Mouse (Mus musculus): ENCODE measurements around the gene Olfr533. TPM values are rescaled to one million over a fixed set of nuclear protein-coding genes. Genes with fewer than 3 reads are reported as not detected.
A peak's percentile ranks its signal among the peaks of the same experiment; 100 is the strongest.
"Not testable (repeated sequence)": the region's sequence is repeated elsewhere in the genome, so short reads cannot be mapped to it uniquely, and the experiment has no call there.

Olfr533 gene
- not detected for total RNA-seq (2022)

GRCm38 (mm10) chr7:140463070-140463469 is at the start of gene Olfr533:
Gene Olfr533, plus strand, starts transcription at chr7:140463370.
- DNase-seq (ENCODE audit: low spot score in 2 of 2) = not testable (repeated sequence)

- DNase-seq (ENCODE audit: low spot score in 2 of 2) = no peak
These were observed 41.6 kb upstream of the Olfr533 start, which contains the start of gene Olfr532 for GRCm38 (mm10) chr7:140421539-140421938. Gene Olfr532, minus strand, starts transcription at chr7:140421639.

- no peak for DNase-seq (ENCODE audit: low spot score in 2 of 2)
These were observed 20.0 kb upstream of the Olfr533 start for GRCm38 (mm10) chr7:140443141-140443540.

GRCm38 (mm10) chr7:140477886-140478285 is 14.7 kb downstream of the Olfr533 start:
- DNase-seq (ENCODE audit: low spot score in 2 of 2) = peak in 1 of 2 experiments; percentile 15

- peak; percentile 3 to 83 for DNase-seq (ENCODE audit: low spot score in 2 of 2)
These were observed 15.6 kb downstream of the Olfr533 start for GRCm38 (mm10) chr7:140478733-140479132.

- DNase-seq (ENCODE audit: low spot score in 2 of 2) = no peak
These were observed 20.7 kb downstream of the Olfr533 start, which contains the start of gene Olfr535 for GRCm38 (mm10) chr7:140483916-140484315. Gene Olfr535, plus strand, starts transcription at chr7:140484216.

- DNase-seq (ENCODE audit: low spot score in 2 of 2) = no peak
These were observed 25.8 kb downstream of the Olfr533 start for GRCm38 (mm10) chr7:140488981-140489380.

- DNase-seq (ENCODE audit: low spot score in 2 of 2) = no peak
These were observed 31.1 kb downstream of the Olfr533 start for GRCm38 (mm10) chr7:140494231-140494630.

- no peak for DNase-seq (ENCODE audit: low spot score in 2 of 2)
These were observed 31.5 kb downstream of the Olfr533 start for GRCm38 (mm10) chr7:140494702-140495101.

GRCm38 (mm10) chr7:140507346-140508021 is 44.3 kb downstream of the Olfr533 start, which contains the start of gene Olfr536:
Gene Olfr536, minus strand, starts transcription at chr7:140507396.
- DNase-seq (ENCODE audit: low spot score in 2 of 2) = peak in 1 of 2 experiments; percentile 15

Other genes starting within 250 kb of the Olfr533 start
- under 1 TPM in 1 of 4 experiments, not detected in 3; 0.09 TPM for gene Cd163l1, start 245.1 kb upstream of the Olfr533 start, total RNA-seq (2022)
- under 1 TPM in 2 of 4 experiments, not detected in 2; 0.17 to 0.32 TPM for gene 5830411N06Rik, start 216.1 kb upstream of the Olfr533 start, total RNA-seq (2022)
- not detected for gene Olfr525, start 142.5 kb upstream of the Olfr533 start, total RNA-seq (2022)
- not detected for gene Olfr527, start 129.4 kb upstream of the Olfr533 start, total RNA-seq (2022)
- not detected for gene Olfr60, start 101.7 kb upstream of the Olfr533 start, total RNA-seq (2022)
- gene Olfr530, start 87.0 kb upstream of the Olfr533 start, total RNA-seq (2022) = not detected
- not detected for gene Olfr531, start 60.5 kb upstream of the Olfr533 start, total RNA-seq (2022)
- not detected for gene Olfr532, start 41.7 kb upstream of the Olfr533 start, total RNA-seq (2022)
- not detected for gene Olfr535, start 20.8 kb downstream of the Olfr533 start, total RNA-seq (2022)
- gene Olfr536, start 44.0 kb downstream of the Olfr533 start, total RNA-seq (2022) = not detected
- not detected for gene Olfr538, start 104.5 kb downstream of the Olfr533 start, total RNA-seq (2022)
- under 1 TPM in 2 of 4 experiments, not detected in 2; 0.07 to 0.08 TPM for gene Olfr46, start 137.9 kb downstream of the Olfr533 start, total RNA-seq (2022)
- gene Olfr61, start 165.6 kb downstream of the Olfr533 start, total RNA-seq (2022) = not detected
- not detected for gene Olfr53, start 183.1 kb downstream of the Olfr533 start, total RNA-seq (2022)
- under 1 TPM; 0.04 to 0.09 (median 0.07) TPM for gene Olfr539, start 196.6 kb downstream of the Olfr533 start, total RNA-seq (2022)
- not detected for gene Olfr45, start 218.6 kb downstream of the Olfr533 start, total RNA-seq (2022)
- not detected for gene Olfr541, start 233.9 kb downstream of the Olfr533 start, total RNA-seq (2022)

Data from left cerebral cortex, adult 8-10 months (tissue).